Mouse (Mus musculus): ENCODE results near the gene Eva1a.

Eva1a gene

GRCm38 (mm10) chr6:82127827-82128226, 87.0 kb downstream of the Eva1a start:
- no peak for DNase-seq (ENCODE audit: low spot score in 2 of 2)

- no peak for DNase-seq (ENCODE audit: low spot score in 2 of 2)
Observed at GRCm38 (mm10) chr6:82129630-82130217, 88.9 kb downstream of the Eva1a start.

- no peak for DNase-seq (ENCODE audit: low spot score in 2 of 2)
Observed at GRCm38 (mm10) chr6:82132876-82133591, 92.2 kb downstream of the Eva1a start.

- DNase-seq (ENCODE audit: low spot score in 2 of 2), result no peak
Observed at GRCm38 (mm10) chr6:82133592-82133978, 92.7 kb downstream of the Eva1a start.

GRCm38 (mm10) chr6:82135959-82136712, 95.3 kb downstream of the Eva1a start:
- no peak for DNase-seq (ENCODE audit: low spot score in 2 of 2)

Measured in urinary bladder, adult 18-20 months (tissue).